Mouse (Mus musculus): Measurements from ENCODE around the gene Gm5485. TPM values are rescaled to one million over a fixed set of nuclear protein-coding genes. Genes with fewer than 3 reads are reported as not detected.

The Gm5485 gene
- polyA plus RNA-seq, 1 experiment from 2014 or later = not detected

DNA sequence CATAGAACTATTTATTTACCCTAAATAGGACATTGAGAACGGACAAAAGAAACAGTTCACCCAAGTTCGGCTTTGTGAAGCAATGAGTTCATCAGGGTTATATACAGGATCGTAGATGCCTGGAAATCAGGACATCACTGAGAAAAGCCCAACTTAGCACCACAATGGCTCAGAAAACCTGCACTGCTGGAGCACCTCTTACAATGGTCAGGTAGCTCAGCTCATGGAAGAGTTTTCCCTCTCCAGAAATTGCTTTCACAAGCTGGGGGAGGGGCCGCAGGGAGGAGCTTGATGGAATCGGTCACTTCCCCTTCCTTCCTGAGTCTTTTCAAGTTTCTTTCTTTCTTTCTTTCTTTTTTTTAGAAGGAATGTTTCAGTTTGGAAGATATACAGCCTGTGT lies 56.5 kb downstream of the Gm5485 start:
- DNase-seq (ENCODE audit: low spot score) = no peak
- no peak overlapping the region for H3K4me3 ChIP-seq (ENCODE audit: low read depth, low read length)
- H3K4me1 ChIP-seq (ENCODE audit: control insufficient read depth, insufficient read depth, low read length) = no peaks in the 10 kb centered on the region
- no peaks in the 10 kb centered on the region for H3K27me3 ChIP-seq (replicated peaks; ENCODE audit: control insufficient read depth, insufficient read depth, low read length)
- H3K27ac ChIP-seq (ENCODE audit: low read depth, low read length) = no peak overlapping the region
- no peak overlapping the region for H3K9ac ChIP-seq (ENCODE audit: low read length)
- H3K9me3 ChIP-seq (replicated peaks; ENCODE audit: control insufficient read depth, low read length) = no peaks in the 10 kb centered on the region
- no peaks in the 10 kb centered on the region for H3K36me3 ChIP-seq (ENCODE audit: control insufficient read depth, insufficient read depth, low read length)
- WGBS = 82% methylated on average over 5 of the region's 5 CpGs
- H3K4me2 ChIP-seq (ENCODE audit: low read length) = no peak overlapping the region
- ATAC-seq = no peak

Other genes starting within 250 kb of the Gm5485 start
- gene Dppa4, start 128.7 kb downstream of the Gm5485 start, polyA plus RNA-seq (2014; fragmentation: Nextera tagmentation; extraction: Ambion mirVana) = not detected in 2 replicates
- gene Dppa2, start 108.5 kb downstream of the Gm5485 start, polyA plus RNA-seq (2014; fragmentation: Nextera tagmentation; extraction: Ambion mirVana) = not detected in 2 replicates
- gene Morc1, start 18.8 kb upstream of the Gm5485 start, polyA plus RNA-seq (2014; fragmentation: Nextera tagmentation; extraction: Ambion mirVana) = 0.08 TPM in 1 of 2 replicates, not detected in the other

All from forebrain, embryonic 14.5 days (tissue).